Mouse (Mus musculus) neural tube, embryonic 14.5 days (tissue): ENCODE measurements around the gene Itpkb. TPM values are rescaled to one million over a fixed set of nuclear protein-coding genes. Genes with fewer than 3 reads are reported as not detected.
A peak's percentile ranks its signal among the peaks of the same experiment; 100 is the strongest.

Experiments
- ATAC-seq: fragments of 200-750 bp; cut with Nextera tagmentation; 2 replicates; pipeline ENCODE4 v1.8.0; 2017; ENCODE audit warnings: low read depth, mild to moderate bottlenecking, moderate TSS enrichment, moderate library complexity
- H3K27ac ChIP-seq: fragments of 300-500 bp; sonication (generic); 2 replicates; pipeline ENCODE4 v1.5.1; 2014; ENCODE audit warnings: low read depth, mild to moderate bottlenecking, control low read depth, low read length, moderate library complexity, mixed read lengths
- H3K27me3 ChIP-seq: fragments of 300-500 bp; sonication (generic); 2 replicates; pipeline ENCODE4 v1.6.1; 2014; ENCODE audit warnings: low read length; ENCODE audit not compliant: control insufficient read depth, insufficient read depth
- H3K36me3 ChIP-seq: fragments of 300-500 bp; sonication (generic); 2 replicates; pipeline ENCODE4 v1.6.1; 2014; ENCODE audit warnings: low read length, mixed read lengths; ENCODE audit not compliant: control insufficient read depth, insufficient read depth
- H3K4me1 ChIP-seq: fragments of 300-500 bp; sonication (generic); 2 replicates; pipeline ENCODE4 v1.6.1; 2014; ENCODE audit warnings: low read length; ENCODE audit not compliant: control insufficient read depth, insufficient read depth
- H3K4me2 ChIP-seq: fragments of 300-500 bp; sonication (generic); 2 replicates; pipeline ENCODE4 v1.6.1; 2014; ENCODE audit warnings: mild to moderate bottlenecking, low read depth, low read length, control low read depth
- H3K4me3 ChIP-seq: fragments of 300-500 bp; sonication (generic); 2 replicates; pipeline ENCODE4 v1.5.1; 2014; ENCODE audit warnings: low read depth, low read length, control low read depth, mixed read lengths
- H3K9ac ChIP-seq: fragments of 300-500 bp; sonication (generic); replicated peaks from 2 replicates; pipeline ENCODE4 v1.6.1; 2014; ENCODE audit warnings: low read depth, mild to moderate bottlenecking, control low read depth, low read length, mixed read lengths
- H3K9me3 ChIP-seq: fragments of 300-500 bp; sonication (generic); 2 replicates; pipeline ENCODE4 v1.6.1; 2016; ENCODE audit warnings: low read length; ENCODE audit not compliant: control insufficient read depth
- WGBS: fragments of 180-500 bp; shearing (Covaris S2); extraction: QIAGEN DNeasy Blood & Tissue Kit; methylation state at CpG from one replicate; pipeline ENCODE4 v1.1.7; 2014; 5-methylcytosine and 5-hydroxymethylcytosine counted together
- polyA plus RNA-seq: library from polyadenylated mRNA; unstranded; fragments of >200 nt; fragmentation: Nextera tagmentation; extraction: Ambion mirVana; gene quantifications from 2 replicates; pipeline ENCODE4 v1.2.1, GENCODE M21; 2014

Gene Itpkb
- 2.4 and 2.9 TPM in 2 replicates for polyA plus RNA-seq

DNA sequence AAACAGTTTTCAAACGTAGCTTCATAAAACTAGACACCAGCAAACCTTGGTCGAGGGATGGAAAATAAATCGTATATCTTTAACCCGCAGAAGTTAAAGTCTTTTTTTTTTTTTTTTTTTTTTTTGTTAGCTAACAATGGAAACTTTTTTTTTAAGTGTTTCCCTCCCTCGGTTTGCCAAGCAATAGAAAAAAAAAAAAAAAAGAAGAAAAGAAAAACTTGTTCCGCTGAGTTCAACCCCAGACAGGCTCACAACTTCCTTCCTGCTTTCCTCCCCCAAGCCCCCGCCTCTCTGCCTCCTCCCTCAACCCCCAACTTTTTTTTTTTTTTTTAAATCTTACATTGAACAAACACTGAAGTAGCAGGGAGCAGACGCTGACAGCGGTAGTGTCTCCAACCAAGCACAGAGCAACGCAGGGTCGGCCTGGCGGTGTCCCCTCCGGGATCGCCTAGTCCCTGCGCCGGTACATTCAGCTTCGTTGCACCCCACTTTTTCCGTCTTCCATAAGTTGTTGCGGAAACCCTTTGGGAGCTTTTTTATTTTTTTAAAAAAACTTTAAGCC is at the start of gene Itpkb:
Gene Itpkb (plus strand): TSS at position 341 of the 562 bp plus-strand sequence.
- WGBS: 2% methylated on average over 19 of the region's 19 CpGs
- ATAC-seq: no peak
- Histone ChIP-seq H3K4me3 (peak within 1 kb of the TSS; percentile 55), H3K4me2 (peak within 1 kb of the TSS; percentile 98), H3K36me3 (no peaks in the 10 kb centered on the region), H3K27me3 (peaks cover 13% of the 10 kb centered on the region), H3K9ac (peak within 1 kb of the TSS; percentile 43), H3K4me1 (peaks cover 25% of the 10 kb centered on the region), H3K27ac (peak within 1 kb of the TSS; percentile 64), H3K9me3 (no peaks in the 10 kb centered on the region)

DNA sequence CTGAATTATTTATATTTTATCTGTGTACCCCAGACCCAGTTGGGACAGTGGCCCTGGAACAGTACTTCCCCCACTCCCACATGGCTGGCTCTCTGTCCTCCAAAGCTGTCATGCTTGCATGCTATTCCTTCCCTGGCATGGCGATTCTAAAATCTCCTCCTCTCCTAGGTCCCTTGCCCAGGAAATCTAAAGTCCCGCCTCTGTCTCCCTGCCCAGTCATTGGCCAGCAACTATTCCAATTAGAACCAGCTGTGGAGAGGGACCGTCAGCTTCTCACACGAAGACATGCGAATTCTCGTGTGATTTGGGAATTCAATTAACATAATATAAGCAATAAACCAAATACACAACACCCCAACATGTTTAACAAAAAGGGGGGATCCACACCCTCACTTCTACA is 47.7 kb upstream of the Itpkb start:
- WGBS: 54% methylated on average over 6 of the region's 6 CpGs

DNA sequence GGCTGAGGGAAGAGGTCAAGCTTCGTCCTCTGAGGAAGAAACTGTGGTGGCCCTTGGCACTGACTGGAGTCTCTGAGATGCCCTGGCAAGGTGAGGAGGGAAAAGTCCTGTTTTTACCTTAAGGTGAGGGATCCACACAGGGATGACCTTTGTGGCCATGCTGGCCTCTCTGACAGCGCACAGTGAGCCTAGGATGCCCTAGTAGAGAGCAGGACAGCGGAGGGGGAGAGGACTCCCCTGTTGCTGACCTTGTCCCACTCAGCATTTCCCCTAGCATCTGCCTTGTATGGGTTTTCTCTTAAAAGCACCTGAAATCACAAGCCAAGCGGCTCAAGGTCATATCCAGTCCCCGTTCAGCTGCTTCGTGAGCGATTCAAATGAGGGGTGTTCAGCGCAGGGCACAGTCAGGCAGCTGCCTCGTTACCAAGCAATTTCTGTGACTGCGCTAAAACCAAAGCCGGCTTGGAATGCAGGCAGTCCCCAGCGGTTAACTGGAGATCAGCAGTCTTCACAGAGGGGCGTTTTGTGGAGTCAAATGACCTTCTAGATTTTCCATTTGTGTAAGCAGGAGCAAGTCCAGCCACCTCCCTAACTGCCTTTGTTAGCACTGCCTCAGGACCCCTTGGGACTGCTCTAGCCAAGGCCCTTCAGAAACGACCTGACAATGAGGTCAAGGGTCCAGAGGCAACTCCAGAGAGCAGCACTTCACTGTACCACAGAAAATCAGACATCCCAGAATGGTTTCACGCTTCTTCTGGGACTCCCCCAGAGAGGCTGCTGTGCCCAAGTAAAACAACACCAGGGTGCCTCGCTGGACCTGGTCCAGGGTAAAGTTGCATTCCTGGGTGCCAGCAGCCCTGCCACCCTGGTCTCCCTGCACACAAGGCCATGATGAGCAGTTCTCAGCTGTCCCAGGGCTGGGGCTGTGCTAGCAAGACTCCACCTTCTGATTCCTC is 46.2 kb upstream of the Itpkb start:
- Histone ChIP-seq H3K27ac (no peak overlapping the region), H3K9ac (no peak overlapping the region), H3K36me3 (no peaks in the 10 kb centered on the region), H3K4me1 (peaks cover 8% of the 10 kb centered on the region; the same call in 1 of the 2 replicates), H3K4me3 (no peak overlapping the region), H3K27me3 (no peaks in the 10 kb centered on the region), H3K9me3 (no peaks in the 10 kb centered on the region), H3K4me2 (no peak overlapping the region)
- WGBS: 23% methylated on average over 16 of the region's 16 CpGs
- ATAC-seq: peak; percentile 49; the same call in 1 of the 2 replicates

More for the DNA sequence above, 47.7 kb upstream of the Itpkb start:
- Histone ChIP-seq H3K4me2 (no peak overlapping the region), H3K4me3 (no peak overlapping the region), H3K4me1 (peaks cover 8% of the 10 kb centered on the region; the same call in 1 of the 2 replicates), H3K27me3 (no peaks in the 10 kb centered on the region), H3K9ac (no peak overlapping the region), H3K9me3 (no peaks in the 10 kb centered on the region), H3K36me3 (no peaks in the 10 kb centered on the region), H3K27ac (no peak overlapping the region)
- no peak for ATAC-seq

DNA sequence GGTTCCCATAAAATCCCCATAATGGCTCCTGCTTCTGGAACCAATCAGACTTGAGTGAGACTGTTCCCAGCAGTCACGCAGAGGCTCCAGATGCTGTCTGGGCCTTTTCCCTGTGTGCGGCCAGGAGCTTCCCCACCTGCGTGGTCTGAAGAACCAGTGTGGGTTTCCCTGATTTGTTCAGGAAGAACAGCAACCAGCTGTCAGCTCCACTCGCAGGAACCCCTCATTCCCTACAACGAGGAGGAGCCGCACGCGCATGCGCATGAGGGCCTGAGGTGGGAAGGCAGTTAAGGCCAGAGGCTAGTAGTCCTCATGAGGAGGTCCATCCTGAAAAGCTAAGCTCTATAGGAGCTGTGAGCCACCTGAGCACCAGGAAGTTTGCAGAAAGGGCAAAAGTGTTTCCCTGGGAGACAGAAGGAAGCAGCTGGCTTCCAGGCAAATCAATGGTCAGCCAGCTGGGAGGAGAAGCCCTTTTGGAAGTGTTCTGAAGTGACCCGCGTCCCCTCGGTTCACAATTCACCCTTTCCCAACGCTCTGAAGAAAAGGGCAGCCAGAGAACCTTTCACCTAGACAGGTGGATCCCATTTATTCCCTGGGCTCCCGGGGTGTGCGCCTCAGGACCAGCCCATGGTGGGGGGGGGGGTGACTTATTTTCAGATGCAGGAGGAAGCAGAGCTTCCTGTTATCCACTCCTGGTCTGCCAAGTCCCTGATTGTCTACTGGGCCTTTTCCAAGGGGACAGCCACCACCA is 44.0 kb upstream of the Itpkb start:
- no peak overlapping the region for H3K4me2 ChIP-seq
- H3K27me3 ChIP-seq: no peaks in the 10 kb centered on the region
- H3K9me3 ChIP-seq: no peaks in the 10 kb centered on the region
- H3K4me1 ChIP-seq: peaks cover 8% of the 10 kb centered on the region; the same call in 1 of the 2 replicates
- H3K36me3 ChIP-seq: no peaks in the 10 kb centered on the region
- no peak overlapping the region for H3K9ac ChIP-seq
- WGBS: 66% methylated on average over 15 of the region's 15 CpGs
- no peak for ATAC-seq
- no peak overlapping the region for H3K4me3 ChIP-seq
- H3K27ac ChIP-seq: no peak overlapping the region

DNA sequence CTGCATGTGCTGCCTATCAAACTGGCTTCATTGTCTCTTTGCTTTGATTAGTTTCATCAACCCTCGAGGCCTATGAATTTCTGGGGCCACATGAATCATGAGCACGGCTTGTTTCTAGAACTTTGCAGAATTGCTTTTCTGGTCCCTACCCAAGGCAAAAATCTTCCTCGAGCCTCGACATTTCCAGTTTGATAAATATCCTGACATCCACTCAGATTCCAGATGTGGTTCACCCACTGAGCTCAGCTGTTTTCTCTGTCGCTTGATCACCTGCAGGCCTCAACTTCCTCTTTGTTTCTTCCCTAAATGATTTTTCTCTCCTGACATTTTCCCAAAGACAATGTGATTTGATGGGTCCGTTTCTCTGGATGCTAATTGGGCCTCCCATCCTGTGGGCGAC is 42.1 kb upstream of the Itpkb start:
- 75% methylated on average over 7 of the region's 7 CpGs for WGBS
- Histone ChIP-seq H3K9ac (no peak overlapping the region), H3K36me3 (no peaks in the 10 kb centered on the region)

DNA sequence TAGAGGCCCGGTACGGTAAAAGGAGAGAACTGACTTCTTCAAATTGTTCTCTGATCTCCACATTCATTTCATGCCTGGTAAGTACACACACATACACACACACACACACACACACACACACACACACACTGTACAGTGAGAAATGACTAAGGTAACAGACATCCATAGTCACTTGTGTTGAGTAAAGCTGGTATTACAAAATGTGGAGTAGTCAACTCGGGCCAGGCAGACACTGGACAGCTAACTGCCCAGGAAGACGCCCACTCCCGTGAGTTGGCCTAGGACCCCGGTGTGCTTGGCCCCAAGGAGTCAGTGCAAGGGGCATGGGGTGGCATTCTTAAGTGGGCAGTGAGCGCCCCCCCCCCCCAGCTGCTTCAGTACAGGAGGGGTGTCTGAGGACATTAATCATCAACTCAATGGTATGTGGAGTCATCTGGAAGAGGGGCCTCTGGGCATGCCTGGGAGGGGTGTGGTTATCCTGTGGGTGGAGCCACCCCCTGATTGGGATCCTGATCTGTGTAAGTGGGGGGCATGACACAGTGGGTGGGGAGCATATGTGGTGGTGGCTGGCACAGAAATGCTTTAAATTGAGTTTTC is 41.3 kb upstream of the Itpkb start:
- Histone ChIP-seq H3K9me3 (no peaks in the 10 kb centered on the region), H3K9ac (no peak overlapping the region), H3K4me2 (no peak overlapping the region), H3K4me1 (peaks cover 3% of the 10 kb centered on the region; the same call in 1 of the 2 replicates), H3K27me3 (no peaks in the 10 kb centered on the region), H3K36me3 (no peaks in the 10 kb centered on the region), H3K27ac (no peak overlapping the region), H3K4me3 (no peak overlapping the region)
- WGBS: 86% methylated on average over 7 of the region's 7 CpGs
- no peak for ATAC-seq

More for the DNA sequence above, 42.1 kb upstream of the Itpkb start:
- Histone ChIP-seq H3K27me3 (no peaks in the 10 kb centered on the region), H3K4me3 (no peak overlapping the region), H3K4me1 (peaks cover 8% of the 10 kb centered on the region; the same call in 1 of the 2 replicates), H3K4me2 (no peak overlapping the region), H3K9me3 (no peaks in the 10 kb centered on the region), H3K27ac (no peak overlapping the region)
- no peak for ATAC-seq

DNA sequence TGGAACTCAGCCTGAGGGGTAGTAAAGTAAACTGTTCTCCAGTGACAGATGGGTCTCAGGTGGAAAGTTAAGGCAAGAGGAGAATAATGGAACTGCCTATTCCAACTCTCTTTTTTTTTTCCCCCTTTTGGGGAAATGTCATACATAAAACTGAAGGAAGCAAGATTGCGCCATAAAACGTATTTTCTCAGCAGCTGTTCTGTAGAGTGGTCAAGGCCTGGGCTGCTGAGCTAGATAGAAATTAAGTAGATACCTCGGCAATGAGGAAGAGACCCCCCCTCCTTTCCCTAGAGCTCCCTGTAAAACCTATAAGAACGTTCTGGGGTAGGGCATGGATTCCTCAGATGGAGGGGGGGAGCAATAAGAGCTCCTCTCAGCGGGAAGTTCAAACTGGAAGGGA is 40.5 kb upstream of the Itpkb start:
- Histone ChIP-seq H3K27ac (no peak overlapping the region), H3K9me3 (no peaks in the 10 kb centered on the region), H3K4me1 (no peaks in the 10 kb centered on the region), H3K36me3 (no peaks in the 10 kb centered on the region), H3K27me3 (no peaks in the 10 kb centered on the region), H3K4me3 (no peak overlapping the region), H3K4me2 (no peak overlapping the region), H3K9ac (no peak overlapping the region)
- WGBS: 74% methylated on average over 5 of the region's 5 CpGs
- ATAC-seq: no peak

DNA sequence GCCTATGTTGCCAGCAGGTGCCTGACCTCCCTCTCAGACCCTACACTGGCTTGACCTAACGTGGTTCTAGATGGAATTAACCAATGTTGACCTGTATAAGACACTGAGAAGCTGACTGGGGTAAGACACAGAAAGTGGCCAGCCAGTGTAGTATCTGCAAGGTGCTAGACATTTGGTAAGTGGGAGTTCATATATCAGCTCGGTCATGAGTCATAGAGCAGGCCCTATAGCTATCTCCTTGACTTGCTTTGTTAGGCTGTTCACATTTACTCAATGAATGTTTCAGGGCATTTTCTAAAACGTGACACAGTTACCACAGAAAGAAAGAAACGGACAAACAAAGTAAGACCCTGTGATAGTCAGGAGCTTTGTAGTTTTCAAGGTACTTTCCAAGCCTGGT is 39.9 kb upstream of the Itpkb start:
- Histone ChIP-seq H3K36me3 (no peaks in the 10 kb centered on the region), H3K4me2 (no peak overlapping the region), H3K4me3 (no peak overlapping the region), H3K27ac (no peak overlapping the region), H3K27me3 (no peaks in the 10 kb centered on the region), H3K9ac (no peak overlapping the region), H3K4me1 (no peaks in the 10 kb centered on the region), H3K9me3 (no peaks in the 10 kb centered on the region)
- ATAC-seq: no peak
- 85% methylated on average over 4 of the region's 4 CpGs for WGBS
